Mouse (Mus musculus): ENCODE measurements around the gene Tnnc2. TPM values are rescaled to one million over a fixed set of nuclear protein-coding genes. Genes with fewer than 3 reads are reported as not detected.

The Tnnc2 gene
- polyA plus RNA-seq, 1 experiment from 2014 or later: 0.60 TPM

DNA sequence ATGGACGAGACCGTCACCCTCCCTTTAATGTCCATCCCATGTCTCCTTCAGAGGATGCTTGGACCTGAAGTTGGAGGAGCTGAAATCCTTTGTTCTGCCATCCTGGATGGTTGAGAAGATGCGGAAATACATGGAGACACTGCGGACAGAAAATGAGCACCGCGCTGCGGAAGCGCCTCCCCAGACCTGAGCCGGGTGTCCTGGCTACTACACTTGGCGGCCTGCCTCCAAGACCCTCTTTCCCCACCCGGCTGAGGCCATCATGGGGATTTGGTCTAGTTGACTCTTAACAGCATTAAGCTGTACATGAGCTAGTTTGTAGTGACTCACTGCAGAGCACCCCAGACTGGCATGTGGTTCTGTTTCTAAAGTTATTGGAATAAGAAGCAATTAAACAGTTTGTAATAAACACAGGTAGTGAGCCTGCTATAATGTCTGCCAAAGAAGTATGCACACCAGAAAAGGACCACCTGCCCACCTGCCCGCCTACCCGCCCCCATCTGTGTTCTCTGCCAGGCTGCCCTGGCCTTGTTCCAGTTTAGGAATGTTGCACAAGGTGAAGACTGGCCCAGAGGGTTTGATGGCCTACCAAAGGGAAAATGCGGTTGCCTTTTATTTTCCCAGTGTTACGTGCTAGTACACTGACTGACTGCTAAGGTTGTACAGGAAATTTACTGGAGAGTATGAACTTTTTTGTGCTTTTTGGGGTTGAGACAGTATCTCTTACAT lies 11.8 kb downstream of the Tnnc2 start:
- no peaks in the 10 kb centered on the region for H3K9me3 ChIP-seq
- 91% methylated on average over 15 of the region's 15 CpGs for WGBS
- peaks cover 45% of the 10 kb centered on the region for H3K36me3 ChIP-seq
- ATAC-seq (replicated peaks): no peak
- H3K9ac ChIP-seq (replicated peaks): no peak overlapping the region
- H3K4me1 ChIP-seq: peaks cover 25% of the 10 kb centered on the region
- H3K4me3 ChIP-seq: no peak overlapping the region
- H3K27me3 ChIP-seq: no peaks in the 10 kb centered on the region
- no peak overlapping the region for H3K4me2 ChIP-seq (replicated peaks)
- no peak overlapping the region for H3K27ac ChIP-seq (replicated peaks)

DNA sequence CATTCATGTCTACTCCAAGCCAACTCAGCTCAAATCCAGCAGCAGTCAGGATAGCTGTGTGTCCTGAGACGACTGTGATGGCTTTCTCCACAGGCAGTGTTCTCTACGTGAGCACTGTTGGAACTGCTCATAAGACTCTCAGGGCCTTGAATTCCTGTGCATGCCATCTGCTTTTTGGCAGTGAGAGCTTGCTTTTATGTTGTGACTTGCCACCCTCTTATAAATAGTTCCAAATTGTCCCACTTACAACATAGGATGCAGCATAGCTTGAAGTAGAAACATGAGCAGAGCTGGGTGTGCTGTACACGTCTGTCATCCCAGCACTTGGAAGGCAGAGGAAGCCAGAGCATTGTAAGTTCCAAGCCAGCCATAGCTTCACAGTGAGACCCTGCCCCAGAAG lies 13.9 kb downstream of the Tnnc2 start:
- Histone ChIP-seq H3K27me3 (no peaks in the 10 kb centered on the region), H3K4me3 (no peak overlapping the region), H3K9me3 (no peaks in the 10 kb centered on the region), H3K4me2 (replicated peaks) (no peak overlapping the region), H3K36me3 (peaks cover 67% of the 10 kb centered on the region), H3K4me1 (peaks cover 10% of the 10 kb centered on the region), H3K27ac (replicated peaks) (no peak overlapping the region), H3K9ac (replicated peaks) (no peak overlapping the region)
- WGBS: 82% methylated on average over 3 of the region's 3 CpGs
- no peak for ATAC-seq (replicated peaks)

DNA sequence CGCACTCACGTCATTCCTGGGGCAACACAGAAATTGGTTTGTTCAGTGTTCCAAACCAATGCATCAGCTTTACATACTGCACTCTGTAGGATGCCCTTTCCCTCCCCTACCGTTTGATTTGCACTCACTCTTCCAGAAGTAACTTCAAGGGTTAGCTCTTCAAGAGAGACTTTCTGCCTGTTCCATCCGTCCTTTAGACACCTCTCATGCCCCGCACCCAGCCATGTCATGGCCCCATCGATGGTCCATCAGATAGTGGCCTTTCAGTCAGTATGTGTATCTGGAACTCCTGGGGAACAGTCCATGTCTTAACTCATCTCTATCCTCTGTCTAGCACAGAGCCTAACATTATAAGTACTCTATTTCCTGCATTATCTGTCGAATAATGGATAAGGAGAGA lies 17.2 kb downstream of the Tnnc2 start:
- Histone ChIP-seq H3K4me3 (no peak overlapping the region), H3K27me3 (no peaks in the 10 kb centered on the region), H3K9me3 (no peaks in the 10 kb centered on the region), H3K4me1 (no peaks in the 10 kb centered on the region), H3K4me2 (replicated peaks) (no peak overlapping the region), H3K27ac (replicated peaks) (no peak overlapping the region), H3K9ac (replicated peaks) (no peak overlapping the region), H3K36me3 (peaks cover 89% of the 10 kb centered on the region)
- 89% methylated on average over 7 of the region's 7 CpGs for WGBS
- ATAC-seq (replicated peaks): no peak

DNA sequence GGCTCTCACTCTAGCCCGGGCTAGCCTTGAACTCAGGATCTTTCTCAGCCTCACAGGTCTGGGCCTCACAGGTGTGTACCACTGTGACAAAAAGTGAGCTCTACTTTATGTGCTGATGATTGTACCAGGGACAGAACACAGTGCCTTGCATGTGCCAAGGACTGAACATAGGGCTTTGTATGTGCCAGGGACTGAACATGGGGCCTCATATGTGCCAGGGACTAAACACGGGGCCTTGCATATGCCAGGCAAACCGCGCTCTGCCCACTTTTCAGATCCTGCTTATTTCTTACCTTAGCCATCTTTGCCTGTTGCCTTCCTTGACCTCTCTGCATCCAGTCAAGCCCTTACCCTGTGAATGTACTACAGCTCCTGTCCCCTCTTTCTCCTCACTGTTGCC lies 17.8 kb downstream of the Tnnc2 start:
- Histone ChIP-seq H3K4me3 (no peak overlapping the region), H3K36me3 (peaks cover 89% of the 10 kb centered on the region), H3K27me3 (no peaks in the 10 kb centered on the region), H3K4me1 (no peaks in the 10 kb centered on the region), H3K4me2 (replicated peaks) (no peak overlapping the region), H3K27ac (replicated peaks) (no peak overlapping the region), H3K9me3 (no peaks in the 10 kb centered on the region), H3K9ac (replicated peaks) (no peak overlapping the region)
- 95% methylated on average over 4 of the region's 4 CpGs for WGBS
- ATAC-seq (replicated peaks): no peak

DNA sequence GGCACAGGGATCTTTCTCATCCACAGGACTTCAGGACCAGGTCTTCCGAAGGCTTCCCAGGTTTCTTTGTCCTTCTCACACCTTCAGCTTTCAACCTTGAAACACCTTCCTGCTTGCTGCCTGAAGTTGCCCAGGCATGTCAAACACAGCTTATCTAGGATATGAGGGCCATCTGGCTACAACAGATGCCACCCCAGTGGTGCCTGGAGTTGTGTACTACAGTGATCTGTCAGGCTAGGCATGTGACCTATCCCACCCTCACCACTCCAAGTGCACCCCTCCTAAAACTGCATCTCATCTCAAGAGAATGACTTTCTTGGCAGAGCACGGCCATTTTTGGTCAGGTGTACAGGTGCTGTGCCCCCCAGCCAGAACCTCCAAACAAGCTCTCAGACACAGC lies 18.3 kb downstream of the Tnnc2 start:
- Histone ChIP-seq H3K27me3 (no peaks in the 10 kb centered on the region), H3K36me3 (peaks cover 89% of the 10 kb centered on the region), H3K9ac (replicated peaks) (no peak overlapping the region), H3K4me1 (no peaks in the 10 kb centered on the region), H3K9me3 (no peaks in the 10 kb centered on the region), H3K4me2 (replicated peaks) (no peak overlapping the region), H3K27ac (replicated peaks) (no peak overlapping the region), H3K4me3 (no peak overlapping the region)
- no peak for ATAC-seq (replicated peaks)
- 92% methylated on average over 2 of the region's 2 CpGs for WGBS

DNA sequence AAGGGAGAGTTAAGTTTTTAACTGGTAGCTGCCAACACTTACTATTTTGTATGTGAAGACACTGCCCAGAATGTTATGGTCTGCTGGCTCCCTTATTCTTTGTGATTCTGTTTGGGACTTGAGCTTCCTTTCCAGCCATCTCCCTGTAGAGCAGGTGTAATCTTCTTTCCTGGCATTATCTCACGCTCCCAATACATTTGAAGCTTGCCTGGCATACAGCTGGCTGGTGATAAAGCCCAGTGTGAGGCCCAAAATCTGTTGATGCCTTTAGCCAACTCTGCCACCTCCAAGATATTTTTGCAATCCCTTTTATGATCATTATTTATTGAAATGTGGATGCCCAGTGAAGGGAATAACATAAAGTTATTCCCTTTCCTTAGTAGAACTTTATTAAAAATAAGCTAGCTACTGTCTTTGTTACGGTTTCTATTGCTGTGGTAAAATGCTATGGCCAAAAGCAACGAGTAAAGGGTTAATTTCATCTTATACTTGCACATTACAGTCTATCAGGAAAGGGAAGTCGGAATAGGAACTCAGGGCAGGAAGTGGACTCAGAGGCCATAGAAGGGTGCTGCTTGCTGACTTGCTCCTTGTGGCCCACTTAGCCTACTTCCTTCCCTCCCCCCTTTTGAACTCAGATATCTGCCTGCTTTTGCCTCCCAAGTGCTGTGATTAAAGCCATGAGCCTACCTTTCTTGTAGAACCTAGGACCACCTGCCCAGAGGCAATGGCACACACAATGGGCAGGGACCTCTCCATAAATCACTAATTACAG lies 19.5 kb downstream of the Tnnc2 start:
- H3K9me3 ChIP-seq: no peaks in the 10 kb centered on the region
- no peak overlapping the region for H3K4me3 ChIP-seq
- 87% methylated on average over 4 of the region's 4 CpGs for WGBS
- no peak overlapping the region for H3K27ac ChIP-seq (replicated peaks)
- no peak for ATAC-seq (replicated peaks)
- no peak overlapping the region for H3K9ac ChIP-seq (replicated peaks)
- H3K36me3 ChIP-seq: peaks cover 89% of the 10 kb centered on the region
- H3K27me3 ChIP-seq: no peaks in the 10 kb centered on the region
- no peaks in the 10 kb centered on the region for H3K4me1 ChIP-seq
- no peak overlapping the region for H3K4me2 ChIP-seq (replicated peaks)

DNA sequence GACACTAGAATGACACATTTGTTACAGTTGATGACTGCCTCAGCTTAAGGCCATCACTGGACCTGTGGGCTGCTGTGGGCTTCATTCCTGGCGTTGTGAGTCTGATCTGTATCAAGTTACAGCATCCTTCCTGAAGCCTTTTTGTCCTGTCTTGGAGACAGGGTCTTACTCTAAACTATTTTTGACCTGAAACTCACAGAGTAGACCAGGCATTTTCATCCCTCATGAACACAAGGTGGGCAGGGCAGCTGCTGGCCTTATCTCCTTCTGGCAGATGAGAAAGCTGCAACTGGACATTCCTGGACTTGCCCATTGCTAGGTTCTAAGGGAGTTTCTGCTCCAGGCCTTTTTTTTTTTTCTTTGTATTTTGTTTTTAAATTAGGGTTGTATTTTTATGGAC lies 21.1 kb downstream of the Tnnc2 start:
- H3K4me3 ChIP-seq: no peak overlapping the region
- peaks cover 96% of the 10 kb centered on the region for H3K36me3 ChIP-seq
- WGBS: 81% methylated on average over 1 of the region's 1 CpGs
- no peaks in the 10 kb centered on the region for H3K9me3 ChIP-seq
- no peak overlapping the region for H3K27ac ChIP-seq (replicated peaks)
- no peak overlapping the region for H3K9ac ChIP-seq (replicated peaks)
- no peak for ATAC-seq (replicated peaks)
- no peaks in the 10 kb centered on the region for H3K4me1 ChIP-seq
- no peaks in the 10 kb centered on the region for H3K27me3 ChIP-seq
- no peak overlapping the region for H3K4me2 ChIP-seq (replicated peaks)

DNA sequence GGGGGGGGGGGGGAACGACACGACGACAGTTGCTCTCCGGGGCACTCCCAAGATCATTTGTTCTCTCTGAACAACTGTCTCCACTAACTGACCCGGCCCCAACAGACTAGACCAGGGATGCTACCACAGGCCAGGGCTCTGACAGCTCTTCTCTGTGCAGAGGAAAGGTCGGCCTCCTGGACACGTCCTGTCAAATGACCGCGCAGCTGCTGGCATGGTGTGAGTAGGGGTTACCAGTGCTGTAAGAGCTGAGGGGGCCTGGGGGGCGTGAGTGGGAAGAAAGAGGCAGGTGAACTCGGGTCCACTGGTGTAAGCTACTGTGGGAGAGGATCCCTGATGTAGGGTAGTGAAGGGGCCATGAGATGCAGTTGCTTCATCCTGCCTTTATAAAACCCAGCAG lies 21.9 kb downstream of the Tnnc2 start:
- no peak overlapping the region for H3K27ac ChIP-seq (replicated peaks)
- peaks cover 93% of the 10 kb centered on the region for H3K36me3 ChIP-seq
- no peaks in the 10 kb centered on the region for H3K27me3 ChIP-seq
- no peak overlapping the region for H3K9ac ChIP-seq (replicated peaks)
- WGBS: 93% methylated on average over 11 of the region's 11 CpGs
- ATAC-seq (replicated peaks): no peak
- H3K9me3 ChIP-seq: no peaks in the 10 kb centered on the region
- no peak overlapping the region for H3K4me3 ChIP-seq
- H3K4me1 ChIP-seq: no peaks in the 10 kb centered on the region
- no peak overlapping the region for H3K4me2 ChIP-seq (replicated peaks)

DNA sequence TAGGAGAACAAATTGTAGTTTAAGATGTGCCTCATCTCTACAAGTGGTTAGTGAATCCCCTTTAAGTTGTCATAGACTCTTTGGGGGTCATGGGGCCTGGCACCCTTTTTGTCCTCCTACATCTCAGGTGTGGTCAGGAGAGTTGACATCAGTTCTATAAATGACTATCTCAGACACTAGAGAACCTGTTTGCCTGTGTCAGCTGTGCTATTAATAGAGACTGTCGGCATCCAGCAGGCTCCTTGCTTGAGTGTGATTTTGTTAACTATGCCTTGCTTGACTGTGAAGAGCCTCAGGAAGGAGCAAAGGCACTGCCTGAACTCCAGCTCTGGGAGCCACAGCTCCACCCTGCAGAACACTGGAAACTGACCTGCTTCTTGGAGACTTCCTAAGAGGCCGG lies 25.0 kb downstream of the Tnnc2 start:
- WGBS: 90% methylated on average over 2 of the region's 2 CpGs

DNA sequence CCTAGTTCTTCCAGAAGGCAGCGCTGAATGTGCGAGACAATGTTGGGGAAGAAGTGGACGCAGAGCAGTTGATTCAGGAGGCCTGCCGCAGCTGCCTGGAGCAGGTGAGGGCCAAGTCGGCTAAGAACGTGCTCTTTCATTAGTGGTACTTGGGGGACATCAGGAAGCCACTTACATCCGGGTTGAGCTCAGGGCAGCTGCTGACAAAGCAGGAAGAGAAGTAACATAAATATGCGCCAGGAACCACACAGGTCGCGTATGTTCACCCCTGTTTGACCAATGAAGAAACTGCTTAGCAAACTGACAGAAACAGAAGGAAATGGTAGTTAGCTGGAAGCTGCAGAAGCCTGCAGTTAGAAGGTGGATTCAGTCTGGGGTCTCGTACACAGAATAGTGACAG lies 25.7 kb downstream of the Tnnc2 start:
- Histone ChIP-seq H3K4me1 (no peaks in the 10 kb centered on the region), H3K4me2 (replicated peaks) (no peak overlapping the region), H3K4me3 (no peak overlapping the region), H3K9me3 (no peaks in the 10 kb centered on the region), H3K9ac (replicated peaks) (no peak overlapping the region), H3K27me3 (no peaks in the 10 kb centered on the region), H3K36me3 (peaks cover 76% of the 10 kb centered on the region), H3K27ac (replicated peaks) (no peak overlapping the region)
- ATAC-seq (replicated peaks): no peak
- 90% methylated on average over 11 of the region's 11 CpGs for WGBS

More for the DNA sequence above, 25.0 kb downstream of the Tnnc2 start:
- Histone ChIP-seq H3K27me3 (no peaks in the 10 kb centered on the region), H3K9me3 (no peaks in the 10 kb centered on the region), H3K4me3 (no peak overlapping the region), H3K27ac (replicated peaks) (no peak overlapping the region), H3K4me1 (no peaks in the 10 kb centered on the region), H3K36me3 (peaks cover 83% of the 10 kb centered on the region), H3K4me2 (replicated peaks) (no peak overlapping the region), H3K9ac (replicated peaks) (no peak overlapping the region)
- no peak for ATAC-seq (replicated peaks)

DNA sequence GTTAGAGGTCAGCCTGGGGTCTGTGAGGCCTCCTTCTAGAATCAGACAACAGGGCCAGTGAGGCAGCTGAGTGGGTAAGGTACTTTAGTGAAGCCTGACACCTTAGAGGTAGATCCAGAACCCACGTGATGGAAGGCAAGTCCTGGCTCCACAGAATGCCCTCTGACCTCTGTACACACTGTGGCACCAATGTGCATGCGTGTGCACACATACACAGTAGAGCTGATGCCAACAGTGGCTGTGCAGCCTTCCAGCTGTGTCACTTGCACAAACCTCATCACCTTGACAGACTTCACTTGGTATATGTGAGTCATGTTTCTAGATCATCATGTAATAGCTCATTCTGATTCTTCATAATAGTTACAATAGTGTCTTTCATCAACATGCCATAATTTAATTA lies 27.3 kb downstream of the Tnnc2 start:
- H3K36me3 ChIP-seq: peaks cover 78% of the 10 kb centered on the region
- no peaks in the 10 kb centered on the region for H3K27me3 ChIP-seq
- H3K4me2 ChIP-seq (replicated peaks): no peak overlapping the region
- no peak overlapping the region for H3K9ac ChIP-seq (replicated peaks)
- peaks cover 14% of the 10 kb centered on the region for H3K4me1 ChIP-seq
- no peak overlapping the region for H3K27ac ChIP-seq (replicated peaks)
- no peaks in the 10 kb centered on the region for H3K9me3 ChIP-seq
- 87% methylated on average over 2 of the region's 2 CpGs for WGBS
- no peak overlapping the region for H3K4me3 ChIP-seq
- ATAC-seq (replicated peaks): no peak

DNA sequence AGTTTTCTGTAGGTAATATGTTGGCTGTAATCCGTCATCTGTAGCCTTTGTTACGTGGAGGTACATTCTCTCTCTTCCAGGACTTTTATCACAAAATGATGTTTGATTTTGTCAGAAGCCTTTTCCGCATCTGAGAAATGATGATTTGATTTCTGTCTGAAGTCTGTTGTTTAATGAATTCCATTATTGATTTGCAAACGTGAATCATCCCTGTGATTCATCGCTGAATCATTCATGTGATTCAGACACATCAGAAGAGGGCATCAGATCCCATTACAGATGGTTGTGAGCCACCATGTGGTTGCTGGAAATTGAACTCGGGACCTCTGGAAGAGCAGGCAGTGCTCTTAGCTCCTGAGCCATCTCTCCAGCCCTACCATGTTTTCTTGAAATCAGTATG lies 30.8 kb downstream of the Tnnc2 start:
- Histone ChIP-seq H3K36me3 (peaks cover 45% of the 10 kb centered on the region; the same call in 1 of the 2 replicates), H3K9me3 (no peaks in the 10 kb centered on the region), H3K27me3 (no peaks in the 10 kb centered on the region), H3K4me3 (no peak overlapping the region), H3K9ac (replicated peaks) (no peak overlapping the region), H3K4me2 (replicated peaks) (no peak overlapping the region), H3K4me1 (peaks cover 34% of the 10 kb centered on the region), H3K27ac (replicated peaks) (no peak overlapping the region)
- ATAC-seq (replicated peaks): no peak
- WGBS: 91% methylated on average over 6 of the region's 6 CpGs

Data from forebrain, embryonic 15.5 days (tissue).